Mouse (Mus musculus): ENCODE data around the gene Ppm1e. TPM values are rescaled to one million over a fixed set of nuclear protein-coding genes. Genes with fewer than 3 reads are reported as not detected.
A peak's percentile ranks its signal among the peaks of the same experiment; 100 is the strongest.
"Not testable (repeated sequence)": the region's sequence is repeated elsewhere in the genome, so short reads cannot be mapped to it uniquely, and the experiment has no call there.

Gene Ppm1e
- polyA plus RNA-seq, 1 experiment from 2014 or later, result 2.1 TPM

DNA sequence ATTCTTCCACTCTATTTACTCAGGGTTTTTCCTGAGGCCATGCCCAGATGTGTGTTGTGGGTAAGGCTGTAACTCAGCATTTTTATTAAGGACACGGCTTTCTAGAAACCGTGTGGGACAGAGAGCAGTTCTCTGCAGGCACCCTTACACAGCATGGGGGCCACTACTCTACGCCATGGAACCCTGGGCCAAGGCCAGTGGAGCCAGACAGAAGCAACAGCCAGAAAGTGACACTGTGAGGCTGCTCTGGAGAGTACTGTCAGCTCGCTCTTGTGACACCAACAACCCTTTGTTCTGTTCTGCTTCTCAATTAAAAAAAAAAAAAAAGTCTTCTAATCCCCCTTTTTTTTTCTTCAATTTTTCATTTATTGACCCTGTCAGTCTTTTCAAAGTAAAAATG is 88.4 kb downstream of the Ppm1e start:
- H3K9me3 ChIP-seq, result no peaks in the 10 kb centered on the region
- H3K27ac ChIP-seq, result peak overlapping the region; percentile 53; the same call in 1 of the 2 replicates
- no peak overlapping the region for H3K4me3 ChIP-seq
- 46% methylated on average over 4 of the region's 4 CpGs for WGBS
- H3K4me1 ChIP-seq, result peaks cover 4% of the 10 kb centered on the region
- no peaks in the 10 kb centered on the region for H3K36me3 ChIP-seq
- no peak overlapping the region for H3K9ac ChIP-seq
- H3K27me3 ChIP-seq, result no peaks in the 10 kb centered on the region
- ATAC-seq (ENCODE audit: low FRiP score, low read depth), result no peak
- H3K4me2 ChIP-seq (replicated peaks), result no peak overlapping the region

GRCm38 (mm10) chr11:87268803-87269202 is 90.0 kb downstream of the Ppm1e start:
- H3K27ac ChIP-seq, result no peak overlapping the region
- WGBS, result 88% methylated on average over 2 of the region's 2 CpGs

DNA sequence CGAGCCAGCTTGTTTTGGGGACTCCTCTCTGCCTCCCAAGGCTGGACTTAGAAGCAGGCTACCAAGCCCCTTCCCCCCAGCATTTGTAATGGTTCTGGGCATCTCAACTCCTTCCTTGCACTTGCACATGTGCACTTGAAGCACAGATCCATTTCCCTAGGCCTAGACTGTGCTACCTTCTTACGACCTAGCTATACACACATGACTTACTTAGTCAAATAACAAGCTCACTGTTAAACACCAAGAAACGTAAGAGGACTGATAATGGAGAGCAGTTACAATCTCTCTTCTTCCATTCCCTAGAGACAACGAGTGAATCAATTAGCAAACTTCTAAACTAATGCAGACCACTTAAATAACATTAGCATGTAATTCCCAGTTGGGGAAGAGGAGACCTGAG is 92.6 kb downstream of the Ppm1e start:
- ATAC-seq (ENCODE audit: low FRiP score, low read depth), result no peak
- 0 out of 2 replicates have a peak, but pooled peaks cover 5% of the 10 kb centered on the region for H3K27me3 ChIP-seq
- 60% methylated on average over 4 of the region's 4 CpGs for WGBS

More at GRCm38 (mm10) chr11:87268803-87269202, 90.0 kb downstream of the Ppm1e start:
- no peaks in the 10 kb centered on the region for H3K9me3 ChIP-seq
- no peaks in the 10 kb centered on the region for H3K36me3 ChIP-seq
- H3K27me3 ChIP-seq, result 0 out of 2 replicates have a peak, but pooled peaks cover 5% of the 10 kb centered on the region
- ATAC-seq (ENCODE audit: low FRiP score, low read depth), result no peak
- peaks cover 6% of the 10 kb centered on the region for H3K4me1 ChIP-seq
- no peak overlapping the region for H3K9ac ChIP-seq
- H3K4me2 ChIP-seq (replicated peaks), result no peak overlapping the region
- no peak overlapping the region for H3K4me3 ChIP-seq

DNA sequence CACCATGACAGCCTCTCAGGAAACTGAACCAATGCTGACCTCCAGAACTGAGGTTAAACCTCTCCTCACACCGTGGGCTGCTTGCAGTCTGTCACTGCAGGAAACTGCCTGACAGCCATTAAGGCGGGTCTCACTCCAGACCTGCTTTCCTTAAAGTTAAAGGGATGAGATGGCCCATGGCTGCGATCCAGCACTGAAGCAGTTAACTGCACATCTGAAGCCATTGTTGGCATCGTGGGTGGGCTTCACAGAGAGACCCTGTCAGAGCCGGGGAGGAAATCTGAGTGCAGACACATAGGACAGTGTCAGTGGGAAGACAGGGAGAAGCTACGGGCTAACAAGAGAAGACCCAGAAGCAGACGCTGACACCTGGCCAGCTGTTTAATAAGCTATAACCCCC is 94.9 kb downstream of the Ppm1e start:
- H3K4me3 ChIP-seq, result no peak overlapping the region
- H3K36me3 ChIP-seq, result no peaks in the 10 kb centered on the region
- peaks cover 4% of the 10 kb centered on the region; the same call in 1 of the 2 replicates for H3K4me1 ChIP-seq
- H3K9me3 ChIP-seq, result no peaks in the 10 kb centered on the region
- ATAC-seq (ENCODE audit: low FRiP score, low read depth), result no peak
- H3K9ac ChIP-seq, result no peak overlapping the region
- H3K27ac ChIP-seq, result no peak overlapping the region
- 0 out of 2 replicates have a peak, but pooled peaks cover 7% of the 10 kb centered on the region for H3K27me3 ChIP-seq
- 13% methylated on average over 7 of the region's 7 CpGs for WGBS
- H3K4me2 ChIP-seq (replicated peaks), result no peak overlapping the region

More for the DNA sequence above, 92.6 kb downstream of the Ppm1e start:
- H3K4me3 ChIP-seq, result no peak overlapping the region
- H3K4me2 ChIP-seq (replicated peaks), result no peak overlapping the region
- H3K27ac ChIP-seq, result no peak overlapping the region
- no peak overlapping the region for H3K9ac ChIP-seq
- no peaks in the 10 kb centered on the region for H3K36me3 ChIP-seq
- no peaks in the 10 kb centered on the region for H3K9me3 ChIP-seq
- H3K4me1 ChIP-seq, result peaks cover 8% of the 10 kb centered on the region

DNA sequence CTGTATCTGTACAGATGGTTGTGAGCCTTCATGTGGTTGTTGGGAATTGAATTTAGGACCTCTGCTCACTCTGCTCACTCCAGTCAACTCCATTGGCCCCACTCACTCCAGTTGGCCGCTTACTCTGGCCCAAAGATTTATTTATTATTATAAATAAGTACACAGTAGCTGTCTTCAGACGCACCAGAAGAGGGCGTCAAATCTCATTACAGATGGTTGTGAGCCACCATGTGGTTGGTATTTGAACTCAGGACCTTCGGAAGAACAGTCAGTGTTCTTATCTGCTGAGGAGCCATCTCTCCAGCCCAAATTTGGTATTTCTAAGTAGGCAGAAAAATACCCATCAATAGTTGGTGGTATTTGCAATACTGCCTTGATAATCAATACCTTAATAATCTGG is 97.1 kb downstream of the Ppm1e start:
- not testable (repeated sequence) for H3K36me3 ChIP-seq; H3K4me3 ChIP-seq; H3K9ac ChIP-seq; H3K4me1 ChIP-seq; H3K9me3 ChIP-seq; ATAC-seq (ENCODE audit: low FRiP score, low read depth); H3K4me2 ChIP-seq (replicated peaks); H3K27ac ChIP-seq; H3K27me3 ChIP-seq
- WGBS, result 67% methylated on average over 4 of the region's 4 CpGs

DNA sequence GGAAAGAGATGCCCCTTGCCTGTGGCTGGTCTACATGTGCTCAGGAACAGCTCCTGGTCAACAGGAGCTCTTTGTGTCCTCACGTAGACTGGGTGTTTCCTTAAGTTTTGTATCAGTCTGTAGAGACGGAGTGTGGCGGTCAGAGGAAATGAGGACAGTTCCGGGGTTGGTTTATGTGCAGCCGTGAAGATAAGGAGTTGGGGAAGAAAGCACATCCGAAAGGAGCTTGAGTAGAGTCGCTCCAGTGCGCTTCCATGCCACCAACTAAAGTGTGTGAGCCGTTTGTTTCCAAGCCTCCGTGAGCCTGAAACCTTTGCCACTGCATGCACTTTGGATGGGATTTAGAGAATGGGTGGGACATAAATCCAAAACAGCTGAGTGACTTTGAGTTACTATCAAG is 99.0 kb downstream of the Ppm1e start:
- peaks cover 7% of the 10 kb centered on the region; the same call in 1 of the 2 replicates for H3K27me3 ChIP-seq
- WGBS, result 82% methylated on average over 10 of the region's 10 CpGs

GRCm38 (mm10) chr11:87257282-87257681 is 101.5 kb downstream of the Ppm1e start:
- Histone ChIP-seq H3K4me1 (no peaks in the 10 kb centered on the region), H3K27me3 (peaks cover 2% of the 10 kb centered on the region; the same call in 1 of the 2 replicates), H3K9me3 (no peaks in the 10 kb centered on the region), H3K4me2 (replicated peaks) (no peak overlapping the region), H3K27ac (no peak overlapping the region), H3K4me3 (no peak overlapping the region), H3K9ac (no peak overlapping the region), H3K36me3 (no peaks in the 10 kb centered on the region)
- ATAC-seq (ENCODE audit: low FRiP score, low read depth), result no peak
- 79% methylated on average over 5 of the region's 5 CpGs for WGBS

More for the DNA sequence above, 99.0 kb downstream of the Ppm1e start:
- no peak for ATAC-seq (ENCODE audit: low FRiP score, low read depth)
- Histone ChIP-seq H3K36me3 (no peaks in the 10 kb centered on the region), H3K27ac (no peak overlapping the region), H3K4me3 (no peak overlapping the region), H3K9ac (no peak overlapping the region), H3K9me3 (no peaks in the 10 kb centered on the region), H3K4me2 (replicated peaks) (no peak overlapping the region), H3K4me1 (peaks cover 4% of the 10 kb centered on the region; the same call in 1 of the 2 replicates)

DNA sequence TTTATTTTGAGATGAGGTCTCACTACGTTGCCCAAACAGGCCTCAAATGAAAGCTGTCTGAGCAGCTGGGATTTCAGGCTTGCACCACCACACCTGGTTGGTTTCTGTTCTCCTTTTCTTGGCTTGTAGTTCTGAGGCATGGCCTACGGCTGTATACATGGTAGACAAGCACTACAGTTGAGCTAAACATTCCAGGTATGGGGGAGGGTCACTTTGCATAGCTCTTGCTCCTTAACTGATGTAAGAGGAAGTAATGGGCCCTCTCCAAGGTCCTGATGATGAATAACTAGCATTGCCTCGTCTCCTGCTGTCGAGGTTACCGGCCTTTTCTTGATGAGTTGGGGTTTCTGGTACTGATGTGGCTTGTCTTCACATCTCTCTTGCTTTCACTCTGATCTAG is 104.7 kb downstream of the Ppm1e start:
- H3K27me3 ChIP-seq, result peaks cover 22% of the 10 kb centered on the region
- ATAC-seq (ENCODE audit: low FRiP score, low read depth), result no peak

DNA sequence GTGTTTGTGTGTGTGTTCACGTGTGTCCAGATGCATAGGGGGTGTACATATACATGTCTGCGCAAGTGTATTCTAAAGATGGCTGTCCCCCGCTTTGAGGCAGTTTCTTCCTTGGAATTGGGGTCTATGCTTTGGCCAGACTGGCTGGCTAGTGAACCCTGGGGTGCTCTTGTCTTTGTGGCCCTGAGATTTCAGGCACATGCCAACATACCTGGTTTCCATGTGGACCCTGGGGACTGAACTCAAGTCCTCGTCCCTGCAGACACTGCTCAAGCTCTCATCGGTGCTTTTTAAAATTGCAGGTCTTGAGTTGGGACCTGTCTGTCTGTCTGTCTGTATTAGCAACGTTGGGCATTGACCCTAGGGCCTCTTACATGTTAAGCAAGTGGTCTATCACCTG is 105.5 kb downstream of the Ppm1e start:
- ATAC-seq (ENCODE audit: low FRiP score, low read depth), result no peak
- H3K9me3 ChIP-seq, result no peaks in the 10 kb centered on the region
- H3K9ac ChIP-seq, result no peak overlapping the region
- no peak overlapping the region for H3K4me2 ChIP-seq (replicated peaks)
- 86% methylated on average over 6 of the region's 6 CpGs for WGBS
- no peak overlapping the region for H3K27ac ChIP-seq
- no peaks in the 10 kb centered on the region for H3K36me3 ChIP-seq
- no peaks in the 10 kb centered on the region for H3K4me1 ChIP-seq
- H3K4me3 ChIP-seq, result no peak overlapping the region
- peaks cover 29% of the 10 kb centered on the region for H3K27me3 ChIP-seq

More for the DNA sequence above, 104.7 kb downstream of the Ppm1e start:
- Histone ChIP-seq H3K36me3 (no peaks in the 10 kb centered on the region), H3K9me3 (no peaks in the 10 kb centered on the region), H3K27ac (no peak overlapping the region), H3K4me2 (replicated peaks) (no peak overlapping the region), H3K4me3 (no peak overlapping the region), H3K9ac (no peak overlapping the region), H3K4me1 (no peaks in the 10 kb centered on the region)
- WGBS, result 53% methylated on average over 5 of the region's 5 CpGs

- Histone ChIP-seq H3K27ac (no peak overlapping the region), H3K9me3 (no peaks in the 10 kb centered on the region), H3K4me1 (peaks cover 28% of the 10 kb centered on the region), H3K9ac (no peak overlapping the region), H3K4me3 (no peak overlapping the region), H3K4me2 (replicated peaks) (no peak overlapping the region), H3K36me3 (no peaks in the 10 kb centered on the region), H3K27me3 (peaks cover 45% of the 10 kb centered on the region)
- 83% methylated on average over 6 of the region's 6 CpGs for WGBS
- no peak for ATAC-seq (ENCODE audit: low FRiP score, low read depth)
These were observed 108.7 kb downstream of the Ppm1e start for GRCm38 (mm10) chr11:87250132-87250531.

GRCm38 (mm10) chr11:87247494-87247866 is 111.3 kb downstream of the Ppm1e start:
- H3K27me3 ChIP-seq, result peaks cover 57% of the 10 kb centered on the region
- ATAC-seq (ENCODE audit: low FRiP score, low read depth), result no peak
- H3K9ac ChIP-seq, result no peak overlapping the region
- no peaks in the 10 kb centered on the region for H3K36me3 ChIP-seq
- H3K9me3 ChIP-seq, result no peaks in the 10 kb centered on the region
- 72% methylated on average over 5 of the region's 5 CpGs for WGBS
- no peak overlapping the region for H3K4me3 ChIP-seq
- H3K27ac ChIP-seq, result no peak overlapping the region
- peaks cover 29% of the 10 kb centered on the region for H3K4me1 ChIP-seq
- no peak overlapping the region for H3K4me2 ChIP-seq (replicated peaks)

DNA sequence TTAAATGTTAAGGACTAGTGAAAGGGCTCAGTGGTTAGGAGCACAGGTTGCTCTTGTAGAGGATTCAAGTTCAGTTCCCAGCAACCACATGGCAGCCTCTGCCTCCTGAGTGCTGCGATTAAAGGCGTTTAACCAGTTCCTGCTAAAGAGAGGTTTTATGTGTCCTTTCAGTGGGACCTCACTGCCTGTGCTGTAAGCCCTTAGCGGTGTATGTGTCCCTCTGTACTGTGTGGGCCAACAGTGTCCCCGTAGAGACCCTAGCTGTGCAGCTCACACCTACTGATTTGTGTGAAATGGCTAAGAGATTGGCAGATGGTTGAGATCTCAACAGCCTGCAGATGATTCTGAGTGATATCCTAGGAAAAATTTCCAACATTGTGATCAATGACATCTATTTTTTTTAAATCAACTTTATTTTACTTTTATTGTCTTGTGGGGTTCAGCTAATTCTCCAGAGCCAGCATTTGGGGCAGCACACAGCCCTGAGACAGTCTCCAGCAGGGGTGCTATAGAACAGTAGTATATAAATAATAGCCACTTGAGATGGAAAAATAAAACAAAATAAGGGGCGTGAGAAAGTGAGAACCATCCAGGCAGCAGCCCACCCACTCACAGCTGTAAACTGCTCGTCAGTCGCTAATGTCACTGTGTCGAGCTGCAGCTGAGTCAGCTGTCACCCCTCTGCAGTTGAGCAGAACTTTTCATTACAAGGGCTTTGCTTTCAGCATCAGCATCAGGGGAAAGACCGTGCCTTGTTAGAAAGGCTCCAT is 111.9 kb downstream of the Ppm1e start:
- Histone ChIP-seq H3K9ac (no peak overlapping the region), H3K4me1 (peaks cover 29% of the 10 kb centered on the region), H3K36me3 (no peaks in the 10 kb centered on the region), H3K4me3 (no peak overlapping the region), H3K4me2 (replicated peaks) (no peak overlapping the region), H3K27ac (no peak overlapping the region), H3K9me3 (no peaks in the 10 kb centered on the region), H3K27me3 (peaks cover 57% of the 10 kb centered on the region)
- WGBS, result 30% methylated on average over 9 of the region's 9 CpGs
- ATAC-seq (ENCODE audit: low FRiP score, low read depth), result peak; percentile 8; the same call in 1 of the 2 replicates

All from limb, embryonic 13.5 days (tissue).